Mouse (Mus musculus): Measurements from ENCODE around the gene Gngt2. TPM values are rescaled to one million over a fixed set of nuclear protein-coding genes. Genes with fewer than 3 reads are reported as not detected.

Gene Gngt2
- polyA plus RNA-seq, 1 experiment: 4.7 TPM

DNA sequence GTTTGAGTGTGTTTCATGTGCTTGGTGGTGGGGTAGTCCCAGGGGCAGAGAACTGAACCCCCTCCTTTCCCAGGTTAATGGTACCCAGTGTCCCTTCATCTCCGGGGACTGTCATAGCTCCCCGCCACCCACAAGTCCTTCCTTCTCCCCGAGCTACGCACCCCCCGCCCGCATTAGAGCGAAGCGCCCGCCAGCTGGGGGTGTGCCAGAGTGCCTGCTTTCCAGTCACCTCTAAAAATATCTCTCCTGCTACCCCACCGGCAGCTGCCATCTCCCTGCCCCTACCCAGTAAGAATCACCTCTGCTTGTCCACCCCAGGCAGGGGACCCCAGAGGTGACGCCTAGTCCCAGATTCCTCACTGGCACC, 12.2 kb upstream of the Gngt2 start:
- peak overlapping the region; percentile 84 for H3K4me3 ChIP-seq (ENCODE audit: low read depth, low read length)
- no peak; the same call in 1 of the 2 replicates for TF ChIP-seq POLR2A (IDR thresholded peaks at IDR 0.05; ENCODE audit: low read depth, low read length)
- TF ChIP-seq CTCF (IDR thresholded peaks at IDR 0.05; ENCODE audit: extremely low read depth, insufficient read length, insufficient replicate concordance, low read depth, low read length): no peak
- H3K4me1 ChIP-seq (ENCODE audit: control insufficient read depth, insufficient read depth, insufficient read length, low read length): peaks cover 25% of the 10 kb centered on the region
- H3K36me3 ChIP-seq (ENCODE audit: control insufficient read depth, insufficient read depth, low read length): no peaks in the 10 kb centered on the region
- no peaks in the 10 kb centered on the region for H3K27me3 ChIP-seq (ENCODE audit: control insufficient read depth, insufficient read depth, low read length)
- 9% methylated on average over 11 of the region's 11 CpGs for WGBS
- H3K27ac ChIP-seq (ENCODE audit: insufficient read depth, low read depth, low read length): peak overlapping the region; percentile 94

GRCm38 (mm10) chr11:95825625-95826024, 11.4 kb upstream of the Gngt2 start:
- WGBS: 60% methylated on average over 3 of the region's 3 CpGs
- H3K27me3 ChIP-seq (ENCODE audit: control insufficient read depth, insufficient read depth, low read length): no peaks in the 10 kb centered on the region
- peaks cover 29% of the 10 kb centered on the region for H3K4me1 ChIP-seq (ENCODE audit: control insufficient read depth, insufficient read depth, insufficient read length, low read length)
- no peak for TF ChIP-seq POLR2A (IDR thresholded peaks at IDR 0.05; ENCODE audit: low read depth, low read length)
- TF ChIP-seq CTCF (IDR thresholded peaks at IDR 0.05; ENCODE audit: extremely low read depth, insufficient read length, insufficient replicate concordance, low read depth, low read length): no peak
- peak overlapping the region; percentile 28; the same call in 1 of the 2 replicates for H3K4me3 ChIP-seq (ENCODE audit: low read depth, low read length)
- 0 out of 2 replicates have a peak, but pooled peaks cover 3% of the 10 kb centered on the region for H3K36me3 ChIP-seq (ENCODE audit: control insufficient read depth, insufficient read depth, low read length)
- peak overlapping the region; percentile 94 for H3K27ac ChIP-seq (ENCODE audit: insufficient read depth, low read depth, low read length)

GRCm38 (mm10) chr11:95826317-95827167, 10.5 kb upstream of the Gngt2 start:
- TF ChIP-seq CTCF (IDR thresholded peaks at IDR 0.05; ENCODE audit: extremely low read depth, insufficient read length, insufficient replicate concordance, low read depth, low read length): no peak
- TF ChIP-seq POLR2A (IDR thresholded peaks at IDR 0.05; ENCODE audit: low read depth, low read length): no peak
- H3K4me1 ChIP-seq (ENCODE audit: control insufficient read depth, insufficient read depth, insufficient read length, low read length): peaks cover 34% of the 10 kb centered on the region
- 28% methylated on average over 6 of the region's 6 CpGs for WGBS
- H3K36me3 ChIP-seq (ENCODE audit: control insufficient read depth, insufficient read depth, low read length): 0 out of 2 replicates have a peak, but pooled peaks cover 6% of the 10 kb centered on the region
- no peak overlapping the region for H3K4me3 ChIP-seq (ENCODE audit: low read depth, low read length)
- H3K27me3 ChIP-seq (ENCODE audit: control insufficient read depth, insufficient read depth, low read length): no peaks in the 10 kb centered on the region
- H3K27ac ChIP-seq (ENCODE audit: insufficient read depth, low read depth, low read length): peak overlapping the region; percentile 96

DNA sequence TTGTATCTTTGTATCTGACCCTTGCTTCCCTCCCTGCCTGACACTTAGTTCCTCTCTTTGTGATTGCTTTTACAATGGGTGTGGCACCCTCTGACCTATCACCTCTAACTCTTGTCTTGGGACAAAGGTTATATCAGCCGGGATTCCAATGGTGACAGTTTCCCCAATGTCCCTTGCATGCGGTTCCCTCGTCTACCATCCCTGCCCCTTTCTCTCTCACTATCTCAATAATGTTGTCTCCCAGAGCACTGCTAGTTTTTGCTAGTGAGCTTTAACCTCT, 9.9 kb upstream of the Gngt2 start:
- Histone ChIP-seq H3K36me3 (ENCODE audit: control insufficient read depth, insufficient read depth, low read length) (0 out of 2 replicates have a peak, but pooled peaks cover 10% of the 10 kb centered on the region), H3K27me3 (ENCODE audit: control insufficient read depth, insufficient read depth, low read length) (no peaks in the 10 kb centered on the region), H3K4me3 (ENCODE audit: low read depth, low read length) (no peak overlapping the region), H3K27ac (ENCODE audit: insufficient read depth, low read depth, low read length) (peak overlapping the region; percentile 96), H3K4me1 (ENCODE audit: control insufficient read depth, insufficient read depth, insufficient read length, low read length) (peaks cover 34% of the 10 kb centered on the region)
- TF ChIP-seq CTCF (IDR thresholded peaks at IDR 0.05; ENCODE audit: extremely low read depth, insufficient read length, insufficient replicate concordance, low read depth, low read length): no peak
- no peak for TF ChIP-seq POLR2A (IDR thresholded peaks at IDR 0.05; ENCODE audit: low read depth, low read length)
- WGBS: 5% methylated on average over 3 of the region's 3 CpGs

GRCm38 (mm10) chr11:95827464-95828085, 9.4 kb upstream of the Gngt2 start:
- H3K36me3 ChIP-seq (ENCODE audit: control insufficient read depth, insufficient read depth, low read length): 0 out of 2 replicates have a peak, but pooled peaks cover 11% of the 10 kb centered on the region
- peak overlapping the region; percentile 96 for H3K27ac ChIP-seq (ENCODE audit: insufficient read depth, low read depth, low read length)
- WGBS: 9% methylated on average over 3 of the region's 3 CpGs
- H3K4me1 ChIP-seq (ENCODE audit: control insufficient read depth, insufficient read depth, insufficient read length, low read length): peaks cover 37% of the 10 kb centered on the region
- H3K4me3 ChIP-seq (ENCODE audit: low read depth, low read length): peak overlapping the region; percentile 12; the same call in 1 of the 2 replicates
- TF ChIP-seq CTCF (IDR thresholded peaks at IDR 0.05; ENCODE audit: extremely low read depth, insufficient read length, insufficient replicate concordance, low read depth, low read length): peak; percentile 64; the same call in 1 of the 2 replicates
- no peak for TF ChIP-seq POLR2A (IDR thresholded peaks at IDR 0.05; ENCODE audit: low read depth, low read length)
- no peaks in the 10 kb centered on the region for H3K27me3 ChIP-seq (ENCODE audit: control insufficient read depth, insufficient read depth, low read length)

DNA sequence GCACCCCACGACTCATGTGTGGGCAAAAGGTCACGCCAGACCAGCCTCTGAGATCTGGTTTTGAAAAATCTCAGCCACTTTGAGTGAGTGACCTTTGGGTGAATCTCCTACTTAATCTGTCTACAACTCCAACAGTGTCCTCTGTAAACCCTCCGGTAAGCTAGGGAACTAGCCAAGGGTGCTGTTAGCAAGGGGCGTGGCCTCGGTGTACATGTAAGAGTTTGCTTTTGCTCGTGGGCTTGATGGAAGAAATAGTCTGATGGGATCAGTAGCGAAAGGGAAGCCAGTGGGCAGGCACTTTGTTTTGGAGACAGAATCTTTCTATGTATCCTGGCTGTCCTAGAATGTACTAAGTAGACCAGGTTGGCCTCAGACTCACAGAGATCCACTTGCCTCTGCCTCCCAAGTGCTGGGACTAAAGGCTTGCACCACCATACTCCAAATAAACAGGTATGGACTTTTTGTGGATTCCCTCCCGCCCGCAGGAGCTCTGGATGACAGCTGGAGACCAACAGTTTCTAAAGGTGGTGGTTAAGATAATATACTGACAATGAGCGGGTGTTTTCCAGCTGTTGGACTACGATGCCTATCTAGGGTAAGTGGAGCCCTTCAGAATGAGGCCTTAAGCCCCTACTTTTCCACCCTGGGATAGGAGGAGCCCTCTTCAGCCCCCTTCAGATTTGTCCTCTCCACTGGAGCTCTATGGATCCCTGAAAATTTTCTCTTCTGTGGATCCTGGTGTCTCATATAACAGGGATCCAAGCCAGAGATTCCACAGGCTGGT, 8.6 kb upstream of the Gngt2 start:
- peak overlapping the region; percentile 54 for H3K27ac ChIP-seq (ENCODE audit: insufficient read depth, low read depth, low read length)
- peaks cover 44% of the 10 kb centered on the region for H3K4me1 ChIP-seq (ENCODE audit: control insufficient read depth, insufficient read depth, insufficient read length, low read length)
- WGBS: 58% methylated on average over 11 of the region's 11 CpGs
- no peak for TF ChIP-seq CTCF (IDR thresholded peaks at IDR 0.05; ENCODE audit: extremely low read depth, insufficient read length, insufficient replicate concordance, low read depth, low read length)
- TF ChIP-seq POLR2A (IDR thresholded peaks at IDR 0.05; ENCODE audit: low read depth, low read length): no peak
- H3K27me3 ChIP-seq (ENCODE audit: control insufficient read depth, insufficient read depth, low read length): no peaks in the 10 kb centered on the region
- peak overlapping the region; percentile 12; the same call in 1 of the 2 replicates for H3K4me3 ChIP-seq (ENCODE audit: low read depth, low read length)
- 0 out of 2 replicates have a peak, but pooled peaks cover 11% of the 10 kb centered on the region for H3K36me3 ChIP-seq (ENCODE audit: control insufficient read depth, insufficient read depth, low read length)

Measured in small intestine, adult 2 months (tissue).